Mouse (Mus musculus) olfactory bulb, adult 2 months (tissue): ENCODE measurements around the gene Prex1. TPM values are rescaled to one million over a fixed set of nuclear protein-coding genes. Genes with fewer than 3 reads are reported as not detected.
"Not testable (repeated sequence)": the region's sequence is repeated elsewhere in the genome, so short reads cannot be mapped to it uniquely, and the experiment has no call there.

ENCODE experiments used
- H3K27ac ChIP-seq: fragments of 200-500 bp; 2 replicates; pipeline ENCODE4 v1.5.1; 2012; ENCODE audit warnings: low read depth, low read length; ENCODE audit not compliant: insufficient read depth
- H3K4me1 ChIP-seq: fragments of 200-500 bp; 2 replicates; pipeline ENCODE4 v1.6.1; 2012; ENCODE audit warnings: low read length; ENCODE audit not compliant: control insufficient read depth, insufficient read depth
- H3K4me3 ChIP-seq: fragments of 200-500 bp; 2 replicates; pipeline ENCODE4 v1.5.1; 2012; ENCODE audit warnings: mild to moderate bottlenecking, low read depth, low read length, moderate library complexity; ENCODE audit not compliant: insufficient read depth
- CTCF ChIP-seq: fragments of 200-500 bp; IDR thresholded peaks from 2 replicates; pipeline ENCODE4 v1.5.1; 2012; ENCODE audit warnings: low read depth, mild to moderate bottlenecking, low read length, moderate library complexity; ENCODE audit not compliant: insufficient read depth
- POLR2A ChIP-seq: fragments of 200-500 bp; IDR thresholded peaks from 2 replicates; pipeline ENCODE4 v1.6.1; 2012; ENCODE audit warnings: mild to moderate bottlenecking, low read depth, low read length, moderate library complexity; ENCODE audit not compliant: insufficient read depth
- WGBS: fragments of 180-500 bp; shearing (Covaris S2); methylation state at CpG from one replicate; pipeline ENCODE4 v1.1.7; 2018; 5-methylcytosine and 5-hydroxymethylcytosine counted together
- polyA plus RNA-seq: library from polyadenylated mRNA; stranded (reverse); fragments of >200 nt; gene quantifications from 2 replicates; pipeline ENCODE4 v1.2.4, GENCODE M21; 2012; ENCODE audit warnings: low replicate concordance; ENCODE audit not compliant: missing spikeins, insufficient read depth, insufficient read length

Gene Prex1
- polyA plus RNA-seq, 1 experiment: not detected

- Histone ChIP-seq H3K4me1 (0 out of 2 replicates have a peak, but pooled peaks cover 4% of the 10 kb centered on the region), H3K4me3 (no peak overlapping the region), H3K27ac (no peak overlapping the region)
- TF ChIP-seq CTCF: no peak
- TF ChIP-seq POLR2A: no peak
- WGBS: 94% methylated on average over 6 of the region's 6 CpGs
Measured at GRCm38 (mm10) chr2:166741445-166741844, 27.8 kb upstream of the Prex1 start.

GRCm38 (mm10) chr2:166740396-166740795 is 26.8 kb upstream of the Prex1 start:
- Histone ChIP-seq H3K4me1 (no peaks in the 10 kb centered on the region), H3K27ac (no peak overlapping the region), H3K4me3 (no peak overlapping the region)
- 91% methylated on average over 6 of the region's 6 CpGs for WGBS
- no peak for TF ChIP-seq POLR2A
- TF ChIP-seq CTCF: no peak

DNA sequence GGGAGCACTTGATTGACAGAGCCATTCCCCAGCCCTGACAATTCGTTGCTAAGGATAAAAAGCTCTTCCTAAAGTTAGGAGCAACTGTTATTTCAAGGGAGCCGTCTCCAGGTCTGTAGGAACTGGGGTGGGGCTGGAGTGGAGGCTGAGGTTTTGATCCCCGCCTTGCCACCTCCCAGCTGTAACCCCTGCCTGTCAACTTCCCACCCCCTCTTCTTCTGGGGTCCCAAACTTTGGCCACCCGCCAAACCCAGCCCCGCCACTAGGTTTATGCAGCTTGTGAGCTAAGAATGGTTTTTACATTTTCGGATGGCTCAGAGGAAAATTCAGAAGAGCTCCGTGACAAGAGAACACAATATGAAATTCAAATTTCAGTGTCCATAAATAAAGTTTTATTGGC is 23.7 kb upstream of the Prex1 start:
- H3K27ac ChIP-seq: no peak overlapping the region
- TF ChIP-seq POLR2A: no peak
- no peak for TF ChIP-seq CTCF
- WGBS: 75% methylated on average over 7 of the region's 7 CpGs
- H3K4me1 ChIP-seq: no peaks in the 10 kb centered on the region
- H3K4me3 ChIP-seq: no peak overlapping the region

- TF ChIP-seq POLR2A (no peak), CTCF (no peak)
- Histone ChIP-seq H3K27ac (no peak overlapping the region), H3K4me1 (peaks cover 2% of the 10 kb centered on the region), H3K4me3 (no peak overlapping the region)
- WGBS: 27% methylated on average over 15 of the region's 15 CpGs
Measured at GRCm38 (mm10) chr2:166735469-166736001, 21.9 kb upstream of the Prex1 start.

DNA sequence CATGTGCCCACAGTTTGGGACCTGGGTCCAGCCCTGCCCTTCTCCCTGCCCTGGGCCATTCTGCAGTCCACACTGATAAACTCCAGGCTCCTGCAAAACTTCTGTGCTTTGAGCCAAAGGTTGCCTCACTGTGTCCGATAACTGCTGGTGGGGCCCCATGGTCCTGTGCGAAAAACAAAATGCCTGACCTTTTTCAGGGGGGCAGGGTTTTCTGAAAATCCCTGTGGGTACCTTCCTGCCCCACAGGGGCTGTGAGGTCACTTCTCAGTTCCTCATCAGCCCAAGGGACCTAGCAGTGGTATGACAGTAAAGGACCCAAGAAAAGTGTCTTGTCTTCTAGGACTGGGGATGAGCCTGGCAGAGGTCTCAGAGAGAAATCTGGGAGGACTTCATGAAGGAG is 19.2 kb upstream of the Prex1 start:
- no peak overlapping the region for H3K27ac ChIP-seq
- WGBS: 100% methylated on average over 2 of the region's 2 CpGs
- no peak overlapping the region for H3K4me3 ChIP-seq
- H3K4me1 ChIP-seq: peaks cover 21% of the 10 kb centered on the region
- TF ChIP-seq POLR2A (no peak), CTCF (no peak)

- Histone ChIP-seq H3K4me1 (peaks cover 21% of the 10 kb centered on the region), H3K27ac (no peak overlapping the region), H3K4me3 (no peak overlapping the region)
- WGBS: 97% methylated on average over 4 of the region's 4 CpGs
- TF ChIP-seq CTCF (no peak), POLR2A (no peak)
Measured at GRCm38 (mm10) chr2:166732146-166732545, 18.5 kb upstream of the Prex1 start.

DNA sequence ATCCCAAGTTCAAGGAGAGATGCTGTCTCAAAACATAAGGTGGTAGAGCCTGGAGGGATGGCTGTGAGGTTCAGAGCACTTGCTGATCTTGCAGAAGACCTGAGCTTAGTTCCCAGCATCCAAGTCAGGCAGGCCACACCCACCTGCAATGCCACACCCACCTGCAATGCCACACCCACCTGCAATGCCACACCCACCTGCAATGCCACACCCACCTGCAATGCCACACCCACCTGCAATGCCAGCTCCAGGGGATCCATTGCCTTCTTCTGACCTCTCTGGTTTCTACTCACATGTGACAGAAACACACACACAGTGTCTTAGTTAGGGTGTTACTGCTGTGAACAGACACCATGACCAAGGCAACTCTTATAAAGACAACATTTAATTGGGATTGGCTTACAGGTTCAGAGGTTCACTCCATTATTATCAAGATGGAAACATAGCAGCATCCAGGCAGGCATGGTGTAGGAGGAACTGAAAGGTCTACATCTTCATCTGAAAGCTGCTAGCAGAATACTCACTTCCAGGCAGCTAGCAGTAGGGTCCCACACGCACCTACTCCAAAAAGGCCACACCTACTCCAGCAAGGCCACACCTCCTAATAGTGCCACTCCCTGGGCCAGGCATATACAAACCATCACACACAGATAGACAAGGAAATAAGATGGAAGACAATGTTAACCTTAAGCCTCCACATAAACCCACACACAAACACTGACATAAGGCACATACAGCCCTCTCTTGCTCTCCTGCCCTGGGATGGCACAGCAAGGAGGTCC is 17.7 kb upstream of the Prex1 start:
- not testable (repeated sequence) for H3K27ac ChIP-seq, H3K4me3 ChIP-seq
- 96% methylated on average over 1 of the region's 1 CpGs for WGBS

GRCm38 (mm10) chr2:166730567-166730915 is 16.9 kb upstream of the Prex1 start:
- TF ChIP-seq POLR2A (no peak), CTCF (no peak)
- Histone ChIP-seq H3K27ac (0 out of 2 replicates have a peak overlapping the region, but pooled peaks have one; percentile 48), H3K4me3 (no peak overlapping the region), H3K4me1 (peaks cover 21% of the 10 kb centered on the region)
- WGBS: 74% methylated on average over 6 of the region's 6 CpGs

More for the DNA sequence above, 17.7 kb upstream of the Prex1 start:
- H3K4me1 ChIP-seq: peaks cover 21% of the 10 kb centered on the region

- Histone ChIP-seq H3K27ac (0 out of 2 replicates have a peak overlapping the region, but pooled peaks have one; percentile 48), H3K4me3 (no peak overlapping the region), H3K4me1 (peaks cover 21% of the 10 kb centered on the region)
- TF ChIP-seq POLR2A: no peak
- no peak for TF ChIP-seq CTCF
- 23% methylated on average over 19 of the region's 19 CpGs for WGBS
Measured at GRCm38 (mm10) chr2:166729656-166730566, 16.3 kb upstream of the Prex1 start.
